In genomic region chr14:30292135-30292463, GRCm38 (mm10) we compare ENCODE assay signal across 17 mouse cellular contexts.
A peak's percentile ranks its signal among the peaks of the same experiment; 100 is the strongest.
DNase-seq lines count a peak whose midpoint lies in the region; ATAC-seq and TF ChIP-seq lines count a peak whose summit lies in the region.
"Had no signal": no experiment of that assay in that cellular context is flagged by ENCODE, and none has a peak within 500 bp of the region (broad histone marks: within the 10 kb centered on the region; RNA-seq: fewer than 3 reads in every experiment).

No protein-coding gene starts in this region.

- no peak overlapping the region for H3K4me3 ChIP-seq in heart, embryonic 12.5 days
- no peak overlapping the region for H3K4me3 ChIP-seq in limb, embryonic 12.5 days (replicated peaks)
- no peak overlapping the region for H3K4me3 ChIP-seq in limb, embryonic 10.5 days
- H3K4me3 ChIP-seq in limb, embryonic 14.5 days (replicated peaks; ENCODE audit: low read length): no peak overlapping the region
- H3K4me3 ChIP-seq: limb, embryonic 15.5 days had no signal

- ATAC-seq in heart, embryonic 12.5 days (ENCODE audit: insufficient number of reproducible peaks, low FRiP score): no peak
- ATAC-seq in limb, embryonic 12.5 days (ENCODE audit: insufficient number of reproducible peaks, insufficient read depth, low FRiP score, low TSS enrichment, low read depth): no peak
- ATAC-seq in limb, embryonic 14.5 days (ENCODE audit: low FRiP score, low read depth): no peak
- ATAC-seq: forebrain, embryonic 14.5 days had no signal

- no peaks in the 10 kb centered on the region for H3K36me3 ChIP-seq in heart, embryonic 12.5 days
- no peaks in the 10 kb centered on the region for H3K36me3 ChIP-seq in limb, embryonic 12.5 days
- H3K36me3 ChIP-seq in limb, embryonic 10.5 days: no peaks in the 10 kb centered on the region
- no peaks in the 10 kb centered on the region for H3K36me3 ChIP-seq in limb, embryonic 14.5 days (ENCODE audit: control insufficient read depth, insufficient read depth, low read length)
- H3K36me3 ChIP-seq: limb, embryonic 15.5 days had no signal

- peaks cover 16% of the 10 kb centered on the region for H3K4me1 ChIP-seq in heart, embryonic 12.5 days (replicated peaks)
- H3K4me1 ChIP-seq in limb, embryonic 12.5 days (replicated peaks): peaks cover 8% of the 10 kb centered on the region
- H3K4me1 ChIP-seq in limb, embryonic 10.5 days: peaks cover 8% of the 10 kb centered on the region; the same call in 1 of the 2 replicates
- 0 out of 2 replicates have a peak, but pooled peaks cover 5% of the 10 kb centered on the region for H3K4me1 ChIP-seq in limb, embryonic 14.5 days (ENCODE audit: control insufficient read depth, insufficient read depth, low read length)
- H3K4me1 ChIP-seq: limb, embryonic 15.5 days had no signal

- no peak for TF ChIP-seq POLR2A in limb, embryonic 14.5 days (IDR thresholded peaks at IDR 0.05; ENCODE audit: borderline replicate concordance, extremely low read depth, insufficient read depth, insufficient read length)

- 0 out of 2 replicates have a peak overlapping the region, but pooled peaks have one; percentile 13 for H3K4me2 ChIP-seq in heart, embryonic 12.5 days
- H3K4me2 ChIP-seq in limb, embryonic 12.5 days: no peak overlapping the region
- no peak overlapping the region for H3K4me2 ChIP-seq in limb, embryonic 14.5 days (replicated peaks; ENCODE audit: low read depth, low read length, severe bottlenecking)
- H3K4me2 ChIP-seq: limb, embryonic 15.5 days had no signal

- WGBS in heart, embryonic 12.5 days: 34% methylated on average over 1 of the region's 1 CpGs
- WGBS in limb, embryonic 12.5 days: 41% methylated on average over 1 of the region's 1 CpGs
- WGBS in limb, embryonic 10.5 days: 55% methylated on average over 1 of the region's 1 CpGs
- 42% methylated on average over 1 of the region's 1 CpGs for WGBS in limb, embryonic 14.5 days

- DNase-seq in heart, postnatal 4 days: no peak
- DNase-seq in limb, embryonic 10.5 days (ENCODE audit: low spot score): no peak
- peak; percentile 54 for DNase-seq in Muller cell, postnatal 12 days (ENCODE audit: inconsistent ontology term)
- DNase-seq in limb, embryonic 14.5 days (ENCODE audit: low spot score): no peak
- no peak for DNase-seq in layer of hippocampus, adult 18-20 months (ENCODE audit: low spot score in 2 of 2)
- DNase-seq: adrenal gland, postnatal 10 days; cerebellum, adult 11 months; cerebellum, postnatal 25 days; kidney, postnatal 10 days; layer of hippocampus, adult 9-11 months; lung, postnatal 10 days; right cerebral cortex, postnatal 14 days had no signal

- peak overlapping the region; percentile 46 for H3K27ac ChIP-seq in heart, embryonic 12.5 days (ENCODE audit: poor library complexity, severe bottlenecking)
- peak overlapping the region; percentile 45; the same call in 1 of the 2 replicates for H3K27ac ChIP-seq in limb, embryonic 12.5 days
- H3K27ac ChIP-seq in limb, embryonic 10.5 days: no peak overlapping the region
- H3K27ac ChIP-seq in limb, embryonic 14.5 days (replicated peaks; ENCODE audit: low read depth, low read length): 0 out of 2 replicates have a peak overlapping the region, but pooled peaks have one; percentile 33
- H3K27ac ChIP-seq: limb, embryonic 15.5 days had no signal

- no peak overlapping the region for H3K9ac ChIP-seq in heart, embryonic 12.5 days
- no peak overlapping the region for H3K9ac ChIP-seq in limb, embryonic 12.5 days (replicated peaks)
- no peak overlapping the region for H3K9ac ChIP-seq in limb, embryonic 14.5 days (ENCODE audit: low read depth, low read length, severe bottlenecking)
- H3K9ac ChIP-seq: limb, embryonic 15.5 days had no signal

- H3K9me3 ChIP-seq in heart, embryonic 12.5 days (replicated peaks): no peaks in the 10 kb centered on the region
- H3K9me3 ChIP-seq in limb, embryonic 12.5 days: no peaks in the 10 kb centered on the region
- H3K9me3 ChIP-seq in limb, embryonic 10.5 days (replicated peaks): no peaks in the 10 kb centered on the region
- no peaks in the 10 kb centered on the region for H3K9me3 ChIP-seq in limb, embryonic 14.5 days (ENCODE audit: control insufficient read depth, low read length)
- H3K9me3 ChIP-seq: limb, embryonic 15.5 days had no signal

- no peaks in the 10 kb centered on the region for H3K27me3 ChIP-seq in heart, embryonic 12.5 days (replicated peaks)
- H3K27me3 ChIP-seq in limb, embryonic 12.5 days: no peaks in the 10 kb centered on the region
- H3K27me3 ChIP-seq in limb, embryonic 10.5 days (ENCODE audit: low read depth, poor library complexity, severe bottlenecking): no peaks in the 10 kb centered on the region
- H3K27me3 ChIP-seq in limb, embryonic 14.5 days (ENCODE audit: control insufficient read depth, insufficient read depth, low read length): no peaks in the 10 kb centered on the region
- H3K27me3 ChIP-seq: CH12.LX; limb, embryonic 15.5 days had no signal
